Mouse (Mus musculus) heart, adult 8-10 months (tissue): ENCODE data around the gene Ephb4. TPM values are rescaled to one million over a fixed set of nuclear protein-coding genes. Genes with fewer than 3 reads are reported as not detected.

Source experiments
- DNase-seq: peaks from one replicate; pipeline ENCODE4 v3.0.0; 2022; ENCODE audit warnings: low spot score
- total RNA-seq, 4 experiments: library from RNA; stranded (reverse); gene quantifications; 2 replicates each; pipeline ENCODE4 v1.2.4; 2022

The Ephb4 gene
- total RNA-seq, 4 experiments from 2014 or later, result 43.7 to 47.3 (median 46.3) TPM

DNA sequence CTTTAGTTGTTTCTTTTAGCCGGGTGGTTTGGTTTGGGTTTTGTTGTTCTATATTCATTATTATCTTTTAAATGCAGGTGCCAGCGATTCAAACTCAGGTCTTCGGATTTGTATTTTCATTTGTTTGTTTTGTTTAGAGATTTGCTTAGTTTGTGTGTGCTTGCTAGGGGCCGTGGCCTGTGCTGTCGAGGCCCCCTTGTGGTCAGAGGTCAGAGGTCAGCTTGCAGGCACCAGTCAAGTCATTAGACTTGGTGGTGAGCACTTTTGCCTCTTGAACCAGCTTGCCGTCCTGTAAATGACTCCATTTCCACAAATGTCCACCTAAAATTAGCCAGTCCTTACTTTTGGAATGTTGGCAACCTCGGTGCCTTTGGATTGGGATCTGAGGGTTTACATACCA is 8.5 kb downstream of the Ephb4 start:
- no peak for DNase-seq

DNA sequence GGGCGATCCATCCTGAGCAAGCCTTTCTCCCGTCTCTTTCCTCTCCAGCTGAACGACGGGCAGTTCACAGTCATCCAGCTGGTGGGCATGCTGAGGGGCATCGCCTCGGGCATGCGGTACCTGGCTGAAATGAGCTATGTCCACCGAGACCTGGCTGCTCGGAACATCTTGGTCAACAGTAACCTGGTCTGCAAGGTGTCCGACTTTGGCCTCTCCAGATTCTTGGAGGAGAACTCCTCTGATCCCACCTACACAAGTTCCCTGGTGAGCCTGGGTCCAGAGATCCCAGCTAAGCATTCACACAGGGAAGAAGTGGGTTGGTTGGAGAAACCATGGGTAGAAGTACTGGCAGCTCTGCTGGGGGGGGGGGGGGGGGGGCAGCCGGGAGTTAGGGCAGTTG is 19.8 kb downstream of the Ephb4 start:
- DNase-seq, result no peak

DNA sequence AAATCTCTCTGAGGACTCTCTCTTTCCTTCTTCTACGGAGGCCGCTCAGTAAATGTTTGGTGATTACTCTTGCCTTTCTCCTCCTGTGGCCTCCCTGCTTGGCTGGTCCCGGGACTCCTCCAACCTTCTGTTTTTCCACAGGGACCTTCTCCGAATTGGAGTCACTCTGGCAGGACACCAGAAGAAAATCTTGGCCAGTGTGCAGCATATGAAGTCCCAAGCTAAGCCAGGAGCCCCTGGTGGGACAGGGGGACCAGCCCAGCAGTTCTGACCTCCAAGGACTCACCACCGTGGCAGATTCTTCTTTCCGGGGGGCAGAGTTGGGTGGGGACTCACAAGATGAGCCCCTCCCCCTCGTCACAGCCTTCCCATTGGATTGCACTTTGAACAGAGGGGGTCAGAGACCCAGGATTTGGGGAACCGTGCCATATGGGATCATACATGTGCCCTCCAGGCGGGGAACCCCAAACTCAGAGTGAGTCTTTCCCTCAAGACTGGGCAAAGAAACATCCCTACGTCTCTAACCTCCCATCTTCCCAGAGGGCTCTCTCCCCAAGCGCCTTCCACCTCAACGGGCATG is 23.6 kb downstream of the Ephb4 start:
- DNase-seq, result no peak

DNA sequence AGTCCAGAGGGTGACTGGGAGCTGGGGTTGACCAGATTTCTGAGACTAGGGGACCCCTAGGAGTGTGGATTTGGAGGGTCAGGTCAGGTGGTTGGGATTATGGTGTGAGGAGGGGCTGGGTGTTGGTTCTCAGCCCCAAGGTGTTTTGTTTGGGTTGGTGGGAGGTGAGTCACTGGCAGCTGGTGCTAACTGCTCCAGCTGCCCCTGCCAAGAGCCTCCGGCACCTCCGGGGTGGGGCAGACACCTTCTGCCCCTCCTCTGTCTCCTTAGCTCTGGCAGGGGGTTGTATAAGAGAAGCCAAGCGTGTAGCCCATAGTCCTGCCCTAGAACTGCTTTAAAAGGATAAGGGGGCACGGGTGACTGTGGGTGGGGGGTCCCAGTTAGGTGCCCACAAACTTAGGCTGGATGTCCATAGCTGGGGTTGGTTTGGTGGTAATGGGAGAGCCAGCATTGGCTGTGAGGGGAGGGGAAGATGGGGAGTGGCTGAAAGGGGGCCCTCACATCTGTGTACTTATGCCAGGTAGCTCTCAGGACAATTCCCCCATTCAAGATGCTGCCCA is 24.7 kb downstream of the Ephb4 start:
- no peak for DNase-seq

DNA sequence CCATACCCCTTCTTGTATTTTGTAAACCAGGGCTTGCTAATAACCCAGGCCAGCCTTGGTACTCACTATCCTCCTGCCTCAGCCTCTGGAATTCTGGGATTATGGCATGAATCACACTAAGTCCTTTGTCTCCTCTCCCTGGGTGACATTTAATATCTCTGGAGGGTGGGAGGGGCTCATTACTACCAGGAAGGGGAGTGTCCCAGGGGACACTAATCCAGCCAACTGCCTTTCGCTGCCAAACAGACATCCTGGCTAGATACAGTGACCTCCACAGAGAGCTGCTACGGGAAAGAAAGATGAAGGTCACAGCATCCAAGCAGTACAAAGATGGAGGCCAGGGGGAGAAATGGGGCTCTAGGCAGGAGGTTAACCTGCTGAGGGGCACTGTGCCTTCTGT is 25.7 kb downstream of the Ephb4 start:
- peak; percentile 83 for DNase-seq

DNA sequence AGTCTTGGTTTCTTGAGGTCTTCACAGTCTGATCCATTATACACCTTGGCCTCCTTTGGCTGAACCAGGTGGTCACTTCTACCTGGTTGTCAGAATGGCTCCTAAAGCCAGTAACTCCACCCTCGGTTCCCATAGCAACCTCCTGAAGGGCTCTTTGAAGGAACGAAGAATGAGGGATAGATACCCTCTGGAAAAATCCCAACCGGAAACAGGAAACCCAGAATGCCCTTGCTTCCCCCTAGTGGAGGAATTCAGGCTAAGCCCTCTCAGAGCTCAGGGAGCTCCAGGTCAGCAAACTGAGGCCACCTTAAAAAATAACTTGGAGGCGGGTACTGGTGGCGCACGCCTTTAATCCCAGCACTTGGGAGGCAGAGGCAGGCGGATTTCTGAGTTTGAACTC is 26.3 kb downstream of the Ephb4 start:
- no peak for DNase-seq

DNA sequence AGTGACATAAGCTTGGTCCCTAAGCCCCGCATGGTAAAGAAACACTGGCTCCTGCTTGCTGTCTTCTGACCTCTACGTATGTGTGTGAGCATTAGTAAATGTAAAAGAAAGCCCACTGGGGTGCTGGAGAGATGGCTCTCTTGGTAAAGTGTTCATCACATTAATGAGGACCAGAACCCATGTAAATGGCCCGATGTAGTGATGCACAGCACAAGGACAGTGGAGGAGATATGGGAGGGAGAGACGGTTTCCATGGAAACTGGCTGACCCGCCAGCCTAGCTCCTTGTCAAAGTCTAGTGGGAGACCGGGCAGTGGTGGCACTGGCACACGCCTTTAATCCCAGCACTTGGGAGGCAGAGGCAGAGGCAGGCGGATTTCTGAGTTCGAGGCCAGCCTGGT is 26.8 kb downstream of the Ephb4 start:
- no peak for DNase-seq

DNA sequence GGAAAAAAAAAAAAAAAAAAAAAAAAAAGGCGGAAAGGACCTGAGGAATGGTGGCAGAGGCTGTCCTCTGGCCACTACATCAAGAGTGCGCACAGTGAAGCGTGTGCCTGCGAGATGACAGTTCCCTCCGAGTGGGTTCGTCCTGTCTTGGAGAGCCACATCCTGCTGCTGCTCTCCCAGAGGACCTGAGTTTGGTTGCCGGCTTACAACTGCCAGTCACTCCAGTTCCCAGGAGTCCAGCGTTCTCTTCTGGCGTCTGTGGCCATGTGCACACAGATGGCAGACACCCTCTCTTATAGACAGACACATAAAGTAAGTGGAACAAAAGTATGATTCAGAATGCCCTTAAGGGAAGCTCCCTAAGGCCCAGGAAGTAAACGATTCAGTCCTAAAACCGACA is 27.3 kb downstream of the Ephb4 start:
- no peak for DNase-seq

DNA sequence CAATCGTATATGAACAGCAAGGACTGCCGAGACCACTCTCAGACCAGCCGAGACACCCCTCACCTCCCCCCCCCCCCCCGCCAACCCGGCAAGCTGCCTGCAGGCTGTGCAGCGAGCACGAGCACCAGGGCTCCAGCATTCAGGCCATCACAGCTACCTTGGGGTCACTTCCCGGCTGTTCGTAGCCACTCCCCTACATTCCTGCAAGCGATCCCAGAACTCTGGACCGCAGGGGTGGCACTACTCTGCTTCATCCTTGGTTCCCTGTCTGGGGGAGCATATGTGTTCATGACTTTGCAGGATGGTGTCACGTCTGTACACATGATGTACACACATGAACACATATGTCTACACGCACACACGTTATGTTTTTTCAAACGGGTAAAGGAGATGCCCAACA is 27.7 kb downstream of the Ephb4 start:
- no peak for DNase-seq

DNA sequence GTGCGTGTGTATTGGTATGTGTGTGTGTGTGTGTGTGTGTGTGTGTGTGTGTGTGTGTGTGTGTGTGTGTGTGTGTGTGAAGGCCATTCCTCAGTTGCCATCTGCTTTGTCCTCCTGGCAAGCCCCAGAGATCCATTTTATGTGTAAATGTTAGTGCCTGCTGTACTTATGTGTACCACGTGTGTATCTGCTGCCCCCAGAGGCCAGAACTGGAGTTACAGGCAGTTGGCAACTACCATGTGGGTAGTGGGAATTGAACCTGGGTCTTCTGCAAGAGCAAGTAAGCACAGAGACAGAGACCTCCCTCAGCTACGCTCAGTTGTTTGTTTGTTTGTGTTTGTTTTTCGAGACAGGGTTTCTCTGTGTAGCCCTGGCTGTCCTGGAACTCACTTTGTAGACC is 31.2 kb downstream of the Ephb4 start:
- peak; percentile 67 for DNase-seq

DNA sequence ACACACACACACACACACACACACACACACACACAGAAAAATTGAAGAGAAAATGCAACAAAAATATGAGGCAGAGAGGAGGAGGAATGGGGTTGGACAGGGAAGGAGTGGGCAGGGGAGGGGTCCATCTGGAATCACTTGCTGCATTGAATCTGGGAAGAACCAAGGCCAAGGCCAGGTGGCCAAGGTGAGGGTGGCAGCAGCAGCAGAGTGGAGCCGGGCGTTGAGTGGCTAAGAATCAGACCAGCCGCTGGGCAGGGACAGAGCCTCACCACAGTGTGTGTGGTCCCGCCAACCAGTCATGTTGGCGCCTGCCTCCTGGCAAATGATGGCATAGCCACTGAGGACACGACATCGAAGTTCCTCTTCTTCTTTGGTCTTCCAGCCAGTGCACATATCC is 33.5 kb downstream of the Ephb4 start:
- no peak for DNase-seq

DNA sequence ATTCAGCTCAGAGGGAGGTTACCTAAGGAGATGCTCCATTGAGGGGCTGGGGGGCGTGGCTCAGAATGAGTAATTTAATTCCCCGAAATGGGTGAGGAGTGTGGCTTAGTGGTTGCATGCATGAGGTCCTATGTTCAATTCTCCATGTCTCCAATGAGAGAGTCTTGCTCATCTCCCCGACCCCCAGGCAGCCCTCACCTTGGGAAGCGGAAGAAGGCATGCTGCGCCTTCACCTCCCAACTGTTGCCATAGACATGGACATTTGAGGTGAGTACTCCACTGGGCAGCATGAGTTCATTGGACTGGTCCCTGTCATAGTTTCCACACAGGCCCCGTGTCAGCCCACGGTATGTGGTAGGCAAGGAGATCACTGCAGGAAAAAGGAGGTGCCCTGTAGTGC is 36.8 kb downstream of the Ephb4 start:
- DNase-seq, result no peak

DNA sequence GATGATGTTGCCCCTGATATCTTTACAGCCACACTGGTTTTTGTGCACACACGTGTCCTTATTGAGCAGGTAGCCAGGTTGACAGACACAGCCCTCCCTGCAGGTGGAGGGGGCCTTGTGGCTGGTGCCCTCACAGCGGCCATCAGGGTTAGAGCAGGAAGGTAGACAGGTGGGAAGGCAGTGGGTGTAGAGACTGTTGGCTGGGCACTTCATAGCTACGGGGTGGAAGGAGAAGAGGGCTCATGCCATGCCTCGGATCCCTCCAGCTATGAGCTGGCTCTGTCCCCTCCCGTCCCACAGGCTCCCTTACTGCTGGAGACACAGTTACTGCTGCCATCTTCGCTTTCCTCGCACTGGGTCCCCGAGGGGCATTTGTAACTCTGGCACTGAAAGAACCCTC is 41.7 kb downstream of the Ephb4 start:
- DNase-seq, result no peak

DNA sequence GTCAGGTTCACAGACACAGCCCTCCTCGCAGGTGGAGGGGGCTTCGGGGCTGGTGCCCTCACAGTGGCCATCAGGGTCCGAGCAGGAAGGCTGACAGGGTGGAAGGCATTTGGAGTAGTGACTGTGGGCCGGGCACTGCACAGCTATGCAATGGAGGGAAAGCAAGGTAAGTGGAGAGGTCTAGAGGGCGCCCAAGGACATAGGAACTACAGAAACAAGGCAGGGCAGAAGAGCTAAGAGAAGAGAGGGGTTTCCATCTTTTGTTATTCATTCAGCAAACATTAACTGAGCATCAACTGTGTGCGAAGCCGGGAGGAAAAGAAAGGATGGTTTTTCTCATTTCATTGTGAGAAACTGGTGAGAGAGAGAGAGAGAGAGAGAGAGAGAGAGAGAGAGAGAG is 44.5 kb downstream of the Ephb4 start:
- DNase-seq, result no peak

DNA sequence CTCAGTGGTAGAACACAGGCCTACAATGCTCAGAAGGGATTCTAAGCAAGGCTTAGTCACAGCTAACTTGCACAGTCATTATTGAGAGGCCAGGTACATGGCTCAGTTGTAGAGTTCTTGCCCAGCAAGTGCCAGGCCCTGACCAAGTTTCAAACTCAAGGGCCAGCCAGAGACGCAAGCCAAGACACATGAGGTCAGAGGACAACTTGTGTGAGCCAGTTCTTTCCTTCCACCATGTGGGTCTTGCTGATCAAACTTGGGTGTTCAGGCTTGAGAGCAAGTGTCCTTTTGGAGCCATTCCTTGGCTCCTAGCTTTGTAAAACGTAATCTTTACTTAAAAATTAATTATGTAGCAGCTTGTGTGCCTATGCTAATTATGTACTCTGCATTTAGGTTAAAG is 54.2 kb downstream of the Ephb4 start:
- no peak for DNase-seq

DNA sequence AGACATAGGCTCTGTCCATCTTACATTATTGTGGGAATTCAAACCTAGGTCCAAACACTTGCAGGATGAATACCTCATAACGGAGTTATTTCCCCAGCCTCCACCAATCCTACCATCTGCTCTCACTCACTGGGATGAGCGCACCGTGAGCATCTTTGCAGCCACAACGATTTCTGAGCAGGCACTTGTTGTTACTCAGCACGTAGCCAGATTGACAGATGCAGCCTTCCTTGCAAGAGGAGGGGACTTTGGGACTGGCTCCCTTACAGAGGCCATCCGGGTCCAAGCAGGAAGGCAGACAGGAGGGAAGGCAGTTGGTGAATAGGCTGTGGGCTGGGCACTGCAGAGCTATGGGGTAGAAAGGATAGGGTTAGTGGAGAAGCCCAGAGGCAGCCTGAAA is 59.5 kb downstream of the Ephb4 start:
- DNase-seq, result no peak

DNA sequence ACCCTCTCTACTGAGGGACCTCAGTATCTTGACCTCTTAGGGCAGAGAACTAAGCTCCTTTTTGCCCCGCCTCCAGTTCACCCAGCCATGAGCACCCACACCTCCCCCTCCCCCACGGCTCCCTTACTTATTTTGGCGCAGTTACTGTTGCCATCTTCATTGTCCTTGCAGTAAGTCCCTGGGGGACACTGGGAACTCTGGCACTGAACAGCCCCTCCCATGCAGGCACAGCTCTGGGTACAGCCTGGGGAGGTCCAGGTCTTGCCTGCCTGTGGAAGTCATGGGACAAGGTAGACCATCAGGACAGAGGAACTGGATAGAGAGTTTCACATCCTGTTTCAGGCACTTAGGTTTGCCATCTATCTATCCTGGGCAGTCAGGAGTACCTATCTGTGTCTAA is 60.2 kb downstream of the Ephb4 start:
- DNase-seq, result no peak

DNA sequence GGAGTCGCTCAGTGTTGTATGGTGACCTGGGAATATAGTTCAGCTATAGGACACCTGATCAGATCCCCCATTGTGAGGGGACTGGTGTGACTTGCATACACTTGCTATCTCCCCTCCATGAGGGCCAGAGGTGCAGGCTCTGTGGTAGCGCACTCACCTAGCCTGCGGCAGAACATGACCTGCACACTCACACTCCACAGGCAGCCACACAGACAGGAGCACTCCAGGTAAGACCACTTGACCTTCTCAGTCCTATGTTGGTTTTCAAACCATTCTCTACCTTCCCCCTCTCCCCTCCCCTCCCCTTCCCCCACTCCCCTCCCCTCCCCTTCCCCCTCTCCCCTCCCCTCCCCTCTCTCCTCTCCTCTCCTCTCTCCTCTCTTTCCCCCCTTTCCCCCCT is 60.6 kb downstream of the Ephb4 start:
- no peak for DNase-seq

DNA sequence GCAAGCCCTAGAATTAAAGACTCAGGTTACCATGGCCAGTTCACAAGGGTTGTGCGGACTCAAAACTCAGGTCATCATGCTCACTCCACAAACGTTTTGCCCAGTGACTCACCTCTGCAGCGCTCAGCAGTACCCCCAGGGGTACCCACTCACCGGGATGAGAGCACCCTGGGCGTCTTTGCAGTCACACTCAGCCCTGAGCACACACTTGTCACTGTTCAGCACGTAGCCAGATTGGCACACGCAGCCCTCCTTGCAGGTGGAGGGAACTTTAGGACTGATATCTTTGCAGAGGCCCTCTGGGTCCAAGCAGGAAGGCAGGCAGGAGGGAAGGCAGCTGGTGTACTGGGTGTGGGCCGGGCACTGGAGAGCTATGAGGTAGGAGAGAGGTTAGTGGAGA is 61.3 kb downstream of the Ephb4 start:
- DNase-seq, result no peak

DNA sequence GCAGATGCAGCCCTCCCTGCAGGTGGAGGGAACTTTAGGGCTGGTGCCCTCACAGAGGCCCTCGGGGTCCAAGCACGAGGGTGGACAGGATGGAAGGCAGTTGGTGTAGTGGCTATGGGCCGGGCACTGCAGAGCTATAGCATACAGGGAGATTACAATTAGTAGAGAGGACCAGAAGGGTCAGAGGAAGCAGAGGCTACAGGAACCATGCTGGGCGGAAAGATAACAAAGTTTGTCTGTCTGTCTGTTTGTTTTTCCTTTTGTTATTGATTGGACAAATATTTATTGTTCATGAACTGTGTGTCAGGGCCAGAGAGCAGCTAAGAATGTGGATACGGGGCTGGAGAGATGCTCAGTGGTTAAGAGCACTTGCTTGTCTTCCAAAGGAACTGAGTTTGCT is 64.3 kb downstream of the Ephb4 start:
- no peak for DNase-seq

DNA sequence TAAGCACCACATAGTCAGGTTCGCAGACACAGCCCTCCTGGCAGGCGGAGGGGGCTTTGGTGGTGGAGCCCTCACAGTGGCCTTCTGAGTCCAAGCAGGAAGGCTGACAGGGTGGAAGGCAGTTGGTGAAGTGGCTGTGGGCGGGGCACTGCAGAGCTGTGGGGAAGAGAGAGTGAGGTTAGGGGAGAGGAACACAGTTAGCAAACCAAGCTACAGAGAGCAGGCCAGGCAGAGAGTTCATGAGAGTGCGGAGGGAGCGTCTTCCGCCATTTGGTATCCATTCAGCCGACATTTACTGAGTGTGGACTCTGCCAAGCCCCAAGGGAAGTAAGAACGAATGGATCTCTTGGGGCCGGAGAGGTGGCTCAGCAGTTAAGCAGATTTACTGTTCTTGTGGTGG is 69.2 kb downstream of the Ephb4 start:
- DNase-seq, result no peak

DNA sequence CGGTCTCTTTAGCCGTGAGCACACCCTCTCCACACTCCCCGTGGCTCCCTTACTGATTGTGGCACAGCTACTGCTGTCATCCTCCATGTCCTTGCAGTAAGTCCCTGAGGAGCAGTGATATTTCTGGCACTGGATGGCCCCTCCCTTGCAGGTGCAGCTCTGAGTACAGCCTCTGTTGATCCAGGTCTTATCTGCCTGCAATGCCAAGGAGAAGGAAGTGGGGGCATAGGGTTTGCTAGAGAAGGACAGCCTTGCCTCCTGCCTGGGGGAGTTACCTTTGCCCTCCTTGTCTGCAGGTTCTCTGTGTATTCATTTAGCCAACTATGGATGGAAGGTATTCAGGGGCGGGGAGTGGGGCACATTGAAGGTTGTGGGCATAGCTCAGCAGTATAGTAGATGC is 69.9 kb downstream of the Ephb4 start:
- no peak for DNase-seq

DNA sequence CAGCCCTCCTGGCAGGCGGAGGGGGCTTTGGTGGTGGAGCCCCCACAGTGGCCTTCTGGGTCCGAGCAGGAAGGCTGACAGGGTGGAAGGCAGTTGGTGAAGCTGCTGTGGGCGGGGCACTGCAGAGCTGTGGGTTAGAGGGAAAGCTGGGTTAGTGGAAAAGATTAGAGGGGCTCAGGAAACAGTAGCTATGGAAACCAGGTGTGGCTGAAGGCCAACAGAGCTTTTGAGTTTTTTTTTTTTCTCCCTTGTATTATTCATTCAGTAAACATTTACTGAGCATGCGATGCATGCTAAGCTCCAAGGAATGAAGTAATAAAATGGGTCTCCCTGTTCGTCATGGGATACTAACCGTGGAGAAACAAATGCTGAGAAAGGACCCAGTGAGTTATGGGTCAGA is 75.7 kb downstream of the Ephb4 start:
- no peak for DNase-seq
